Mouse (Mus musculus) Patski (cell line): Measurements from ENCODE around the gene Cd300lg. TPM values are rescaled to one million over a fixed set of nuclear protein-coding genes. Genes with fewer than 3 reads are reported as not detected.

Source experiments
- ATAC-seq: fragments of 100-300 bp; one replicate; pipeline ENCODE4 v1.8.0; 2021
- CTCF ChIA-PET: fragments of 350-600 bp; sonication (Branson Sonifier 250); formaldehyde crosslinking; loops from one replicate; lab custom pipeline; 2022; ENCODE audit warnings: inconsistent platforms; lab: Charles Lee
- POLR2A ChIA-PET: fragments of 350-600 bp; sonication (Branson Sonifier 250); formaldehyde crosslinking; loops from one replicate; lab custom pipeline; 2022; ENCODE audit warnings: antibody characterized with exemption, inconsistent platforms; lab: Charles Lee
- DNase-seq: peaks from one replicate; pipeline ENCODE4 v3.0.0-alpha.2; 2011; ENCODE audit warnings: low read depth, low spot score
- H3K27me3 ChIP-seq: fragments of 371-371 bp; one replicate; pipeline ENCODE4 v1.5.1; 2021
- CTCF ChIP-seq: fragments of 100-300 bp; IDR thresholded peaks from one replicate; pipeline ENCODE4 v1.5.1; 2021
- in situ Hi-C: fragments of 300-500 bp; cut with MboI; formaldehyde crosslinking; loops from 3 replicates; pipeline ENCODE4 v1.11.1; 2018; ENCODE audit warnings: low pct_unique_long_range_greater_than_20kb, mixed read lengths
- polyA plus RNA-seq: library from polyadenylated mRNA; unstranded; gene quantifications from one replicate; pipeline ENCODE4 v1.2.3, GENCODE M21; 2021

The Cd300lg gene
- polyA plus RNA-seq, 1 experiment from 2014 or later = not detected

GRCm38 (mm10) chr11:102008954-102009637, 32.2 kb upstream of the Cd300lg start:
- ChIA-PET POLR2A (no interaction called here), CTCF (interaction anchor here (0.6 to 0.9 kb wide), 2 partner anchors 23 to 31 kb away, joined by 3 to 4 read pairs; no protein-coding TSS in a partner anchor)
- H3K27me3 ChIP-seq = no peaks in the 10 kb centered on the region
- ATAC-seq (no peak), DNase-seq (no peak)
- TF ChIP-seq CTCF = no peak
- in situ Hi-C loops = no loop called here

- no peaks in the 10 kb centered on the region for H3K27me3 ChIP-seq
- ChIA-PET CTCF (no interaction called here), POLR2A (interaction anchor here (0.6 kb wide), 1 partner anchor 309 kb away, joined by 3 read pairs; the partner anchor contains the start of gene Ubtf)
- ATAC-seq (no peak), DNase-seq (no peak)
- no peak for TF ChIP-seq CTCF
- in situ Hi-C loops = no loop called here
These were observed 31.2 kb upstream of the Cd300lg start for GRCm38 (mm10) chr11:102010140-102010539.

GRCm38 (mm10) chr11:102011510-102011909, 29.8 kb upstream of the Cd300lg start:
- H3K27me3 ChIP-seq = no peaks in the 10 kb centered on the region
- in situ Hi-C loops = no loop called here
- CTCF ChIA-PET = interaction anchor here (0.6 to 1.1 kb wide), 3 partner anchors 11 to 42 kb away, joined by 3 to 4 read pairs (median 3); no protein-coding TSS in a partner anchor

GRCm38 (mm10) chr11:102013201-102013600, 28.1 kb upstream of the Cd300lg start:
- POLR2A ChIA-PET = interaction anchor here (0.6 to 1.1 kb wide), 2 partner anchors 9 to 757 kb away, joined by 3 to 4 read pairs; no protein-coding TSS in a partner anchor
- ATAC-seq = no peak

More at GRCm38 (mm10) chr11:102011510-102011909, 29.8 kb upstream of the Cd300lg start:
- POLR2A ChIA-PET = no interaction called here
- ATAC-seq (no peak), DNase-seq (no peak)
- no peak for TF ChIP-seq CTCF

GRCm38 (mm10) chr11:102015472-102015871, 25.8 kb upstream of the Cd300lg start:
- DNase-seq (no peak), ATAC-seq (no peak)
- in situ Hi-C loops = no loop called here
- POLR2A ChIA-PET = no interaction called here
- TF ChIP-seq CTCF = no peak
- H3K27me3 ChIP-seq = no peaks in the 10 kb centered on the region
- CTCF ChIA-PET = interaction anchor here (1.2 to 1.4 kb wide), 2 partner anchors 9 to 24 kb away, joined by 3 to 4 read pairs; no protein-coding TSS in a partner anchor

More at GRCm38 (mm10) chr11:102013201-102013600, 28.1 kb upstream of the Cd300lg start:
- in situ Hi-C loops = no loop called here
- CTCF ChIA-PET = no interaction called here
- TF ChIP-seq CTCF = no peak
- no peaks in the 10 kb centered on the region for H3K27me3 ChIP-seq
- DNase-seq = no peak

- in situ Hi-C loops = no loop called here
- ChIA-PET CTCF (no interaction called here), POLR2A (no interaction called here)
- no peak for DNase-seq
- TF ChIP-seq CTCF = no peak
- no peak for ATAC-seq
- no peaks in the 10 kb centered on the region for H3K27me3 ChIP-seq
These were observed 25.2 kb upstream of the Cd300lg start for GRCm38 (mm10) chr11:102016136-102016535.

- no peak for DNase-seq
- in situ Hi-C loops = no loop called here
- CTCF ChIA-PET = interaction anchor here (1.2 kb wide), 1 partner anchor 22 kb away, joined by 3 read pairs; no protein-coding TSS in a partner anchor
- no peaks in the 10 kb centered on the region for H3K27me3 ChIP-seq
- TF ChIP-seq CTCF = no peak
- ATAC-seq = no peak
- POLR2A ChIA-PET = no interaction called here
These were observed 21.6 kb upstream of the Cd300lg start for GRCm38 (mm10) chr11:102019736-102020135.

- ATAC-seq = no peak
- TF ChIP-seq CTCF = no peak
- DNase-seq = no peak
- H3K27me3 ChIP-seq = no peaks in the 10 kb centered on the region
- ChIA-PET CTCF (no interaction called here), POLR2A (interaction anchor here (0.6 kb wide), 2 partner anchors 19 to 252 kb away, joined by 3 read pairs; no protein-coding TSS in a partner anchor)
- in situ Hi-C loops = no loop called here
These were observed 20.1 kb upstream of the Cd300lg start for GRCm38 (mm10) chr11:102021196-102021595.

- ChIA-PET CTCF (interaction anchor here (0.9 kb wide), 1 partner anchor 17 kb away, joined by 3 read pairs; the partner anchor contains the start of gene Cd300lg), POLR2A (no interaction called here)
- TF ChIP-seq CTCF = no peak
- ATAC-seq (no peak), DNase-seq (no peak)
- in situ Hi-C loops = no loop called here
- H3K27me3 ChIP-seq = no peaks in the 10 kb centered on the region
These were observed 17.9 kb upstream of the Cd300lg start for GRCm38 (mm10) chr11:102023406-102023805.

- DNase-seq (no peak), ATAC-seq (no peak)
- ChIA-PET POLR2A (interaction anchor here (0.6 kb wide), 1 partner anchor 275 kb away, joined by 4 read pairs; no protein-coding TSS in a partner anchor), CTCF (interaction anchor here (0.9 to 1.4 kb wide), 2 partner anchors 9 to 16 kb away, joined by 3 read pairs; partner anchors contain the start of gene Cd300lg)
- TF ChIP-seq CTCF = no peak
- in situ Hi-C loops = no loop called here
- H3K27me3 ChIP-seq = no peaks in the 10 kb centered on the region
These were observed 17.1 kb upstream of the Cd300lg start for GRCm38 (mm10) chr11:102024084-102024758.
